Mouse (Mus musculus) urinary bladder, postnatal 36 days (tissue): Measurements from ENCODE around the gene Olfr986.
"Not testable (repeated sequence)": the region's sequence is repeated elsewhere in the genome, so short reads cannot be mapped to it uniquely, and the experiment has no call there.

Experiments used
- DNase-seq, 2 experiments: peaks; one replicate each; pipeline ENCODE4 v3.0.0; 2022; ENCODE audit warnings: low spot score in 2 of 2, mixed read lengths in 1 of 2

The Olfr986 gene

GRCm38 (mm10) chr9:40180620-40181019 lies at the start of gene Olfr986:
Gene Olfr986, plus strand, starts transcription at chr9:40180920.
- no peak for DNase-seq

GRCm38 (mm10) chr9:40136987-40137688 lies 43.6 kb upstream of the Olfr986 start:
- no peak for DNase-seq

GRCm38 (mm10) chr9:40139484-40139883 lies 41.2 kb upstream of the Olfr986 start:
- no peak for DNase-seq

GRCm38 (mm10) chr9:40141544-40141943 lies 39.2 kb upstream of the Olfr986 start:
- DNase-seq: no peak

GRCm38 (mm10) chr9:40155118-40155644 lies 25.5 kb upstream of the Olfr986 start:
- no peak for DNase-seq

GRCm38 (mm10) chr9:40166446-40166845 lies 14.3 kb upstream of the Olfr986 start:
- peak in 1 of 2 experiments; percentile 2 for DNase-seq

- no peak for DNase-seq
Observed at GRCm38 (mm10) chr9:40177017-40177416, 3.7 kb upstream of the Olfr986 start.

GRCm38 (mm10) chr9:40185166-40185565 lies 4.4 kb downstream of the Olfr986 start:
- not testable (repeated sequence) for DNase-seq

- no peak for DNase-seq
Observed at GRCm38 (mm10) chr9:40191086-40191876, 10.6 kb downstream of the Olfr986 start.

- peak; percentile 75 to 87 for DNase-seq
Observed at GRCm38 (mm10) chr9:40192098-40193038, 11.6 kb downstream of the Olfr986 start, which contains the start of gene Zfp202. Gene Zfp202, plus strand, starts transcription at chr9:40192316.

GRCm38 (mm10) chr9:40195981-40196380 lies 15.3 kb downstream of the Olfr986 start:
- DNase-seq: peak; percentile 14 to 57

- no peak for DNase-seq
Observed at GRCm38 (mm10) chr9:40206546-40206950, 25.8 kb downstream of the Olfr986 start.

GRCm38 (mm10) chr9:40210744-40211143 lies 30.0 kb downstream of the Olfr986 start:
- DNase-seq: no peak

GRCm38 (mm10) chr9:40214058-40214457 lies 33.3 kb downstream of the Olfr986 start:
- no peak for DNase-seq

GRCm38 (mm10) chr9:40216651-40217050 lies 35.9 kb downstream of the Olfr986 start:
- DNase-seq: no peak

- no peak for DNase-seq
Observed at GRCm38 (mm10) chr9:40224289-40224688, 43.6 kb downstream of the Olfr986 start.

- peak in 1 of 2 experiments; percentile 20 for DNase-seq
Observed at GRCm38 (mm10) chr9:40227874-40228789, 47.4 kb downstream of the Olfr986 start.

GRCm38 (mm10) chr9:40228804-40229331 lies 48.1 kb downstream of the Olfr986 start:
- DNase-seq: no peak

- no peak for DNase-seq
Observed at GRCm38 (mm10) chr9:40229479-40229878, 48.8 kb downstream of the Olfr986 start.

GRCm38 (mm10) chr9:40231019-40231418 lies 50.3 kb downstream of the Olfr986 start:
- no peak for DNase-seq
